Mouse (Mus musculus): ENCODE results near the gene Ctnnd2. TPM values are rescaled to one million over a fixed set of nuclear protein-coding genes. Genes with fewer than 3 reads are reported as not detected.

Gene Ctnnd2
- total and polyA plus RNA-seq, 3 experiments: 0.10 to 0.35 (median 0.16) TPM

- no peaks in the 10 kb centered on the region for H3K36me3 ChIP-seq (ENCODE audit: control insufficient read depth, insufficient read depth, low read length)
- intact Hi-C loops (cut with DNase I): no loop called here
Measured at GRCm38 (mm10) chr15:30515425-30515824, 343.0 kb downstream of the Ctnnd2 start.

GRCm38 (mm10) chr15:30541459-30541858, 369.1 kb downstream of the Ctnnd2 start:
- no peak for DNase-seq
- no peaks in the 10 kb centered on the region for H3K4me1 ChIP-seq (ENCODE audit: control insufficient read depth, insufficient read depth, low read length)
- H3K27me3 ChIP-seq (ENCODE audit: control insufficient read depth, insufficient read depth, low read length): no peaks in the 10 kb centered on the region
- H3K36me3 ChIP-seq (ENCODE audit: control insufficient read depth, insufficient read depth, low read length): no peaks in the 10 kb centered on the region
- no peaks in the 10 kb centered on the region for H3K79me2 ChIP-seq (replicated peaks; ENCODE audit: control insufficient read depth, insufficient read depth, low read length)
- no peak overlapping the region for H3K4me3 ChIP-seq
- WGBS: 82% methylated on average over 5 of the region's 5 CpGs
- H3K9ac ChIP-seq (ENCODE audit: low read depth, low read length): no peak overlapping the region
- intact Hi-C loops (cut with DNase I): no loop called here
- TF ChIP-seq POLR2A (IDR thresholded peaks at IDR 0.05; ENCODE audit: insufficient read depth, low read depth, low read length) (no peak), EP300 (IDR thresholded peaks at IDR 0.05; ENCODE audit: insufficient read depth, low read depth, low read length) (no peak), CTCF (IDR thresholded peaks at IDR 0.05) (no peak)
- no peak overlapping the region for H3K27ac ChIP-seq

More at GRCm38 (mm10) chr15:30515425-30515824, 343.0 kb downstream of the Ctnnd2 start:
- Histone ChIP-seq H3K79me2 (replicated peaks; ENCODE audit: control insufficient read depth, insufficient read depth, low read length) (no peaks in the 10 kb centered on the region), H3K4me3 (no peak overlapping the region), H3K9ac (ENCODE audit: low read depth, low read length) (no peak overlapping the region), H3K4me1 (ENCODE audit: control insufficient read depth, insufficient read depth, low read length) (no peaks in the 10 kb centered on the region; the same call in 1 of the 2 replicates), H3K27me3 (ENCODE audit: control insufficient read depth, insufficient read depth, low read length) (no peaks in the 10 kb centered on the region), H3K27ac (no peak overlapping the region)
- 15% methylated on average over 4 of the region's 4 CpGs for WGBS
- DNase-seq: peak; percentile 4 to 22
- TF ChIP-seq EP300 (IDR thresholded peaks at IDR 0.05; ENCODE audit: insufficient read depth, low read depth, low read length): no peak

- H3K4me3 ChIP-seq: no peak overlapping the region
- TF ChIP-seq POLR2A (IDR thresholded peaks at IDR 0.05; ENCODE audit: insufficient read depth, low read depth, low read length): no peak
- no peak for TF ChIP-seq CTCF (IDR thresholded peaks at IDR 0.05)
- TF ChIP-seq EP300 (IDR thresholded peaks at IDR 0.05; ENCODE audit: insufficient read depth, low read depth, low read length): no peak
- WGBS: 84% methylated on average over 4 of the region's 4 CpGs
- no peaks in the 10 kb centered on the region for H3K27me3 ChIP-seq (ENCODE audit: control insufficient read depth, insufficient read depth, low read length)
- no peaks in the 10 kb centered on the region for H3K36me3 ChIP-seq (ENCODE audit: control insufficient read depth, insufficient read depth, low read length)
- no peaks in the 10 kb centered on the region for H3K4me1 ChIP-seq (ENCODE audit: control insufficient read depth, insufficient read depth, low read length)
- no peak overlapping the region for H3K27ac ChIP-seq
- DNase-seq: no peak
- intact Hi-C loops (cut with DNase I): no loop called here
- H3K9ac ChIP-seq (ENCODE audit: low read depth, low read length): no peak overlapping the region
- no peaks in the 10 kb centered on the region for H3K79me2 ChIP-seq (replicated peaks; ENCODE audit: control insufficient read depth, insufficient read depth, low read length)
Measured at GRCm38 (mm10) chr15:30548263-30548662, 375.9 kb downstream of the Ctnnd2 start.

DNA sequence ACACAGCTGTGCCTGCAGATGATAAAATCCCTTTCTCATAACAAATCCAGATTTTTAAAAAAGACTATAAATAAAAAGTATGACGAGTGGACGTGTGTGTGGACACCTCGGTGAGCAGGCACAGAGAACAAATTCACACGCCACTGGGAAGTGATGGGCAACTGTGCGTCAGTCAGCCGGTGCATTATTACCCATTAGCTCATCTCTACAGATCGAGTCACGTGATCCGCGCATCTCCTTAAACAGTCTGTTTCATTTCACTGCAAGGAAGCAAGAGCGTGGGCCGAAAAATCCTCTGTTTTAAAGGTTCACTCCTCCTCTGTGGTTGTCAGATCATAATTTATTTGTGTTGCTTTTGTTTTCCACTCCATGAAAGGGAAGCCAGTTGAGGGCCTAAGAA, 378.6 kb downstream of the Ctnnd2 start:
- intact Hi-C loops (cut with DNase I): no loop called here
- Histone ChIP-seq H3K36me3 (ENCODE audit: control insufficient read depth, insufficient read depth, low read length) (no peaks in the 10 kb centered on the region), H3K79me2 (replicated peaks; ENCODE audit: control insufficient read depth, insufficient read depth, low read length) (no peaks in the 10 kb centered on the region), H3K27me3 (ENCODE audit: control insufficient read depth, insufficient read depth, low read length) (no peaks in the 10 kb centered on the region), H3K9ac (ENCODE audit: low read depth, low read length) (no peak overlapping the region), H3K4me3 (no peak overlapping the region), H3K27ac (no peak overlapping the region), H3K4me1 (ENCODE audit: control insufficient read depth, insufficient read depth, low read length) (no peaks in the 10 kb centered on the region)
- DNase-seq: no peak
- TF ChIP-seq CTCF (IDR thresholded peaks at IDR 0.05) (no peak), POLR2A (IDR thresholded peaks at IDR 0.05; ENCODE audit: insufficient read depth, low read depth, low read length) (no peak)
- WGBS: 85% methylated on average over 12 of the region's 12 CpGs

DNA sequence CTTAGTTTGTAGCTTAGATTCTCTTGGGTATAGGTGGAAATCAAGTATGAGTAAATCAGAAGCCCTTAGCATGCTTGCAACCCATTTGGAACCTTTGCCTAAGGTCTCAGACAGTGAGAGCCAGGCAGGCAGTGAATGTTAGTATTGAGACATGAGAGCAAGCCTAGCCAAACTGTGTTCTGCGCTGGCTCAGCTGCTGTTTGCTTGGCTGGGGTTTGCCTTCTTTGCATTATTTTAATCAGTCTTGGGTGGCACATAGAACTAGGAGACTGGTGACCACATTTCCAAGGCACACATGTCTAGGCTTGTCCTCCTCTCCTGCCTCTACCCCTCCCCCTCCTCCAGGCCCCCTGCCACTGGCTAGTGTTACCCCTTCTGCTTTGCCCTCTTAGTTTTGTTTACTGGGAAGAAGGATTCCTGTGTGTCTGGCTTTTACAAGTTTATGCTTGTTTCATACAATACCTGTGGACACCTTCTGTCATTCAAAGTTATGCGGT, 381.6 kb downstream of the Ctnnd2 start:
- no peak overlapping the region for H3K27ac ChIP-seq
- H3K4me3 ChIP-seq: no peak overlapping the region
- H3K79me2 ChIP-seq (replicated peaks; ENCODE audit: control insufficient read depth, insufficient read depth, low read length): no peaks in the 10 kb centered on the region
- intact Hi-C loops (cut with DNase I): no loop called here
- TF ChIP-seq POLR2A (IDR thresholded peaks at IDR 0.05; ENCODE audit: insufficient read depth, low read depth, low read length) (no peak), CTCF (IDR thresholded peaks at IDR 0.05) (no peak), EP300 (IDR thresholded peaks at IDR 0.05; ENCODE audit: insufficient read depth, low read depth, low read length) (no peak)
- H3K4me1 ChIP-seq (ENCODE audit: control insufficient read depth, insufficient read depth, low read length): no peaks in the 10 kb centered on the region
- DNase-seq: no peak
- no peaks in the 10 kb centered on the region for H3K36me3 ChIP-seq (ENCODE audit: control insufficient read depth, insufficient read depth, low read length)
- H3K9ac ChIP-seq (ENCODE audit: low read depth, low read length): no peak overlapping the region
- H3K27me3 ChIP-seq (ENCODE audit: control insufficient read depth, insufficient read depth, low read length): no peaks in the 10 kb centered on the region
- WGBS: 93% methylated on average over 2 of the region's 2 CpGs

DNA sequence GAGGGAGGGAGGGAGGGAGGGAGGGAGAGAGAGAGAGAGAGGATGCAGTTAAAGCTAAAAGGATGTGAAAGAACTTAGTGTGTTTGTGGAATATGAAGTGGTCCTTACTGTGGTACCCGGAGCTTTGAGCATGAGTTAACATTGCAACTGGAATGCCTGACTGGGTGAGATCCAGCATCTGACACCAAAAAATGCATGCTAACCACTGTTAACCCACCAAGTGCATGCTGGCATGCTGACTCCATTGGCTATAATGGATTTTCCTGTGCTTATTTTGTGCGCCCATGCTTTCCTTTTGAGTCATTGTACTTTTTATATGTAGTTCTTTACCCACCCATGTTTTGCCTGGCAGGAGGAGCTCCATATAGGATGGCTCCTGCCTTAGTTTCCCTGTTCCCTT, 383.4 kb downstream of the Ctnnd2 start:
- DNase-seq: no peak
- WGBS: 89% methylated on average over 2 of the region's 2 CpGs
- Histone ChIP-seq H3K36me3 (ENCODE audit: control insufficient read depth, insufficient read depth, low read length) (no peaks in the 10 kb centered on the region), H3K27ac (no peak overlapping the region), H3K27me3 (ENCODE audit: control insufficient read depth, insufficient read depth, low read length) (no peaks in the 10 kb centered on the region), H3K79me2 (replicated peaks; ENCODE audit: control insufficient read depth, insufficient read depth, low read length) (no peaks in the 10 kb centered on the region), H3K4me1 (ENCODE audit: control insufficient read depth, insufficient read depth, low read length) (no peaks in the 10 kb centered on the region), H3K4me3 (no peak overlapping the region), H3K9ac (ENCODE audit: low read depth, low read length) (no peak overlapping the region)
- intact Hi-C loops (cut with DNase I): no loop called here
- TF ChIP-seq POLR2A (IDR thresholded peaks at IDR 0.05; ENCODE audit: insufficient read depth, low read depth, low read length) (no peak), CTCF (IDR thresholded peaks at IDR 0.05) (no peak), EP300 (IDR thresholded peaks at IDR 0.05; ENCODE audit: insufficient read depth, low read depth, low read length) (no peak)
